9 mouse cellular contexts compared by ENCODE assay signal in genomic region chr1:54830223-54830622, GRCm38 (mm10).
DNase-seq lines count a peak whose midpoint lies in the region; ATAC-seq lines count a peak whose summit lies in the region.
"Had no signal": no experiment of that assay in that cellular context is flagged by ENCODE, and none has a peak within 500 bp of the region (broad histone marks: within the 10 kb centered on the region; RNA-seq: fewer than 3 reads in every experiment).

No protein-coding gene starts in this region.

- H3K27me3 ChIP-seq in midbrain, embryonic 14.5 days (ENCODE audit: control insufficient read depth, insufficient read depth, low read length) = no peaks in the 10 kb centered on the region
- H3K27me3 ChIP-seq: midbrain, embryonic 12.5 days had no signal

- DNase-seq in frontal cortex, postnatal 36 days (ENCODE audit: low spot score in 2 of 2) = no peak
- peak; percentile 56 to 77 for DNase-seq in gastrocnemius, adult 8-10 months (ENCODE audit: low spot score in 2 of 2)
- DNase-seq in kidney, adult 8-10 months = peak; percentile 79 to 80
- peak; percentile 84 for DNase-seq in lung, postnatal 14 days
- DNase-seq in frontal cortex, adult 2 months (ENCODE audit: extremely low spot score in 1 of 2, low spot score in 1 of 2) = no peak
- DNase-seq in midbrain, embryonic 14.5 days = no peak
- DNase-seq in layer of hippocampus, postnatal 36 days = no peak

- no peak overlapping the region for H3K4me2 ChIP-seq in midbrain, embryonic 14.5 days (ENCODE audit: low read length)
- H3K4me2 ChIP-seq: midbrain, embryonic 12.5 days had no signal

- H3K9ac ChIP-seq in midbrain, embryonic 14.5 days (replicated peaks; ENCODE audit: low read length) = no peak overlapping the region
- H3K9ac ChIP-seq: midbrain, embryonic 12.5 days had no signal

- WGBS in midbrain, embryonic 14.5 days = 74% methylated on average over 6 of the region's 6 CpGs

- no peak overlapping the region for H3K27ac ChIP-seq in midbrain, embryonic 14.5 days (replicated peaks; ENCODE audit: low read depth, low read length)
- H3K27ac ChIP-seq: midbrain, embryonic 12.5 days had no signal

- no peaks in the 10 kb centered on the region for H3K36me3 ChIP-seq in midbrain, embryonic 14.5 days (ENCODE audit: control insufficient read depth, insufficient read depth, low read length)
- H3K36me3 ChIP-seq: midbrain, embryonic 12.5 days had no signal

- no peak overlapping the region for H3K4me3 ChIP-seq in midbrain, embryonic 14.5 days (replicated peaks; ENCODE audit: low read depth, low read length)
- H3K4me3 ChIP-seq: midbrain, embryonic 12.5 days had no signal

- peak; percentile 39; the same call in 1 of the 2 replicates for ATAC-seq in frontal cortex, adult (ENCODE audit: low TSS enrichment)
- no peak for ATAC-seq in midbrain, embryonic 14.5 days (ENCODE audit: low FRiP score, low TSS enrichment)

- H3K4me1 ChIP-seq in midbrain, embryonic 14.5 days (ENCODE audit: control insufficient read depth, insufficient read depth, low read length) = no peaks in the 10 kb centered on the region
- H3K4me1 ChIP-seq: midbrain, embryonic 12.5 days had no signal

- no peaks in the 10 kb centered on the region for H3K9me3 ChIP-seq in midbrain, embryonic 14.5 days (ENCODE audit: control insufficient read depth, low read length)
- H3K9me3 ChIP-seq: midbrain, embryonic 12.5 days had no signal

Comparison
In these comparisons a context has a peak if more than half of its experiments do, and no peak if none do; other contexts are left out.
1. DNase-seq: peak in gastrocnemius, adult 8-10 months (2 of 2), kidney, adult 8-10 months (2 of 2) and lung, postnatal 14 days (single experiment); none in frontal cortex, postnatal 36 days (0 of 2), frontal cortex, adult 2 months (0 of 2), midbrain, embryonic 14.5 days (single experiment) and layer of hippocampus, postnatal 36 days (0 of 2).